Mouse (Mus musculus) T-helper 2 cell (primary cell): ENCODE data around the gene H13.

Experiments used
- in situ Hi-C: fragments of 300-600 bp; cut with MboI, MseI; formaldehyde crosslinking; loops from one replicate; pipeline ENCODE4 v1.15.1; 2025; ENCODE audit warnings: high pct_unique_total_duplicates

Gene H13

GRCm38 (mm10) chr2:152700725-152701124, 31.5 kb downstream of the H13 start:
- in situ Hi-C loops: no loop called here

GRCm38 (mm10) chr2:152703596-152704255, 34.5 kb downstream of the H13 start:
- in situ Hi-C loops: no loop called here

GRCm38 (mm10) chr2:152704256-152704605, 35.0 kb downstream of the H13 start:
- in situ Hi-C loops: no loop called here

- in situ Hi-C loops: no loop called here
Measured at GRCm38 (mm10) chr2:152704811-152705370, 35.6 kb downstream of the H13 start.

GRCm38 (mm10) chr2:152705993-152706571, 36.8 kb downstream of the H13 start:
- in situ Hi-C loops: no loop called here

- in situ Hi-C loops: no loop called here
Measured at GRCm38 (mm10) chr2:152707186-152707585, 37.9 kb downstream of the H13 start.

- in situ Hi-C loops: no loop called here
Measured at GRCm38 (mm10) chr2:152707627-152708026, 38.4 kb downstream of the H13 start.

- in situ Hi-C loops: no loop called here
Measured at GRCm38 (mm10) chr2:152709066-152709465, 39.8 kb downstream of the H13 start.

GRCm38 (mm10) chr2:152716241-152716772, 47.0 kb downstream of the H13 start:
- in situ Hi-C loops: no loop called here

- in situ Hi-C loops: no loop called here
Measured at GRCm38 (mm10) chr2:152717652-152718051, 48.4 kb downstream of the H13 start.

GRCm38 (mm10) chr2:152718076-152718475, 48.8 kb downstream of the H13 start:
- in situ Hi-C loops: no loop called here

GRCm38 (mm10) chr2:152723651-152724331, 54.5 kb downstream of the H13 start:
- in situ Hi-C loops: no loop called here

- in situ Hi-C loops: no loop called here
Measured at GRCm38 (mm10) chr2:152724332-152724723, 55.1 kb downstream of the H13 start.

- in situ Hi-C loops: no loop called here
Measured at GRCm38 (mm10) chr2:152725178-152725750, 56.0 kb downstream of the H13 start.

GRCm38 (mm10) chr2:152726213-152726612, 57.0 kb downstream of the H13 start:
- in situ Hi-C loops: no loop called here

- in situ Hi-C loops: no loop called here
Measured at GRCm38 (mm10) chr2:152726751-152727335, 57.6 kb downstream of the H13 start.

- in situ Hi-C loops: no loop called here
Measured at GRCm38 (mm10) chr2:152727795-152728510, 58.7 kb downstream of the H13 start.

GRCm38 (mm10) chr2:152728594-152728993, 59.3 kb downstream of the H13 start:
- in situ Hi-C loops: no loop called here

- in situ Hi-C loops: no loop called here
Measured at GRCm38 (mm10) chr2:152729013-152729635, 59.9 kb downstream of the H13 start.

GRCm38 (mm10) chr2:152729636-152730020, 60.4 kb downstream of the H13 start:
- in situ Hi-C loops: no loop called here

GRCm38 (mm10) chr2:152733201-152733600, 63.9 kb downstream of the H13 start:
- in situ Hi-C loops: no loop called here
